Mouse (Mus musculus) neural tube, embryonic 13.5 days (tissue): Measurements from ENCODE around the gene Rab31. TPM values are rescaled to one million over a fixed set of nuclear protein-coding genes. Genes with fewer than 3 reads are reported as not detected.
"Not testable (repeated sequence)": the region's sequence is repeated elsewhere in the genome, so short reads cannot be mapped to it uniquely, and the experiment has no call there.

Source experiments
- ATAC-seq: fragments of 200-750 bp; cut with Nextera tagmentation; 2 replicates; pipeline ENCODE4 v1.8.0; 2017; ENCODE audit warnings: low read depth, mild to moderate bottlenecking, moderate TSS enrichment, moderate library complexity
- H3K27ac ChIP-seq: fragments of 300-500 bp; sonication (generic); replicated peaks from 2 replicates; pipeline ENCODE4 v1.5.1; 2015; ENCODE audit warnings: moderate library complexity, mild to moderate bottlenecking, inconsistent platforms
- H3K27me3 ChIP-seq: fragments of 300-500 bp; sonication (generic); 2 replicates; pipeline ENCODE4 v1.6.1; 2015; ENCODE audit warnings: mild to moderate bottlenecking, inconsistent platforms
- H3K36me3 ChIP-seq: fragments of 300-500 bp; sonication (generic); 2 replicates; pipeline ENCODE4 v1.6.1; 2015; ENCODE audit warnings: mild to moderate bottlenecking, inconsistent platforms
- H3K4me1 ChIP-seq: fragments of 300-500 bp; sonication (generic); replicated peaks from 2 replicates; pipeline ENCODE4 v1.6.1; 2015; ENCODE audit warnings: inconsistent platforms
- H3K4me2 ChIP-seq: fragments of 300-500 bp; sonication (generic); 2 replicates; pipeline ENCODE4 v1.6.1; 2015; ENCODE audit warnings: inconsistent platforms, mild to moderate bottlenecking, moderate library complexity
- H3K4me3 ChIP-seq: fragments of 300-500 bp; sonication (generic); 2 replicates; pipeline ENCODE4 v1.5.1; 2015; ENCODE audit warnings: mild to moderate bottlenecking, inconsistent platforms
- H3K9ac ChIP-seq: fragments of 300-500 bp; sonication (generic); 2 replicates; pipeline ENCODE4 v1.6.1; 2015; ENCODE audit warnings: moderate library complexity, mild to moderate bottlenecking, inconsistent platforms
- H3K9me3 ChIP-seq: fragments of 300-500 bp; sonication (generic); 2 replicates; pipeline ENCODE4 v1.6.1; 2016; ENCODE audit warnings: inconsistent platforms
- WGBS: fragments of 180-500 bp; shearing (Covaris S2); methylation state at CpG from one replicate; pipeline ENCODE4 v1.1.7; 2015; 5-methylcytosine and 5-hydroxymethylcytosine counted together
- polyA plus RNA-seq: library from polyadenylated mRNA; unstranded; fragments of >200 nt; fragmentation: Nextera tagmentation; extraction: Ambion mirVana; gene quantifications from 2 replicates; pipeline ENCODE4 v1.2.1, GENCODE M21; 2015

The Rab31 gene
- polyA plus RNA-seq, 1 experiment from 2014 or later, result 65.5 TPM

- 87% methylated on average over 9 of the region's 9 CpGs for WGBS
- no peak for ATAC-seq
- Histone ChIP-seq H3K4me1 (peaks cover 5% of the 10 kb centered on the region), H3K27me3 (no peaks in the 10 kb centered on the region), H3K4me3 (no peak overlapping the region), H3K9me3 (no peaks in the 10 kb centered on the region), H3K36me3 (peaks cover 17% of the 10 kb centered on the region), H3K27ac (no peak overlapping the region), H3K4me2 (no peak overlapping the region), H3K9ac (no peak overlapping the region)
Observed at GRCm38 (mm10) chr17:65648371-65649174, 124.0 kb downstream of the Rab31 start.

- no peak overlapping the region for H3K4me2 ChIP-seq
- no peak overlapping the region for H3K27ac ChIP-seq
- H3K4me1 ChIP-seq, result peaks cover 11% of the 10 kb centered on the region
- H3K9me3 ChIP-seq, result no peaks in the 10 kb centered on the region
- no peak for ATAC-seq
- no peak overlapping the region for H3K9ac ChIP-seq
- WGBS, result 57% methylated on average over 5 of the region's 5 CpGs
- H3K27me3 ChIP-seq, result no peaks in the 10 kb centered on the region
- no peak overlapping the region for H3K4me3 ChIP-seq
- H3K36me3 ChIP-seq, result peaks cover 14% of the 10 kb centered on the region
Observed at GRCm38 (mm10) chr17:65647961-65648360, 124.6 kb downstream of the Rab31 start.

GRCm38 (mm10) chr17:65647226-65647625 lies 125.3 kb downstream of the Rab31 start:
- Histone ChIP-seq H3K36me3 (peaks cover 7% of the 10 kb centered on the region), H3K4me1 (peaks cover 18% of the 10 kb centered on the region), H3K4me2 (no peak overlapping the region), H3K9ac (no peak overlapping the region), H3K27me3 (no peaks in the 10 kb centered on the region), H3K4me3 (no peak overlapping the region), H3K27ac (no peak overlapping the region), H3K9me3 (no peaks in the 10 kb centered on the region)
- ATAC-seq, result no peak
- 87% methylated on average over 6 of the region's 6 CpGs for WGBS

- no peaks in the 10 kb centered on the region for H3K27me3 ChIP-seq
- no peak overlapping the region for H3K4me3 ChIP-seq
- H3K4me1 ChIP-seq, result peaks cover 22% of the 10 kb centered on the region
- 84% methylated on average over 5 of the region's 5 CpGs for WGBS
- H3K27ac ChIP-seq, result peak overlapping the region; percentile 62
- ATAC-seq, result no peak
- 0 out of 2 replicates have a peak overlapping the region, but pooled peaks have one; percentile 1 for H3K9ac ChIP-seq
- H3K36me3 ChIP-seq, result no peaks in the 10 kb centered on the region
- no peak overlapping the region for H3K4me2 ChIP-seq
- no peaks in the 10 kb centered on the region for H3K9me3 ChIP-seq
Observed at GRCm38 (mm10) chr17:65643579-65643978, 129.0 kb downstream of the Rab31 start.

GRCm38 (mm10) chr17:65643051-65643521 lies 129.5 kb downstream of the Rab31 start:
- no peak overlapping the region for H3K4me2 ChIP-seq

GRCm38 (mm10) chr17:65642578-65642991 lies 130.0 kb downstream of the Rab31 start:
- H3K9ac ChIP-seq, result no peak overlapping the region
- peak overlapping the region; percentile 62; the same call in 1 of the 2 replicates for H3K27ac ChIP-seq
- H3K4me1 ChIP-seq, result peaks cover 21% of the 10 kb centered on the region
- WGBS, result 24% methylated on average over 5 of the region's 5 CpGs
- H3K36me3 ChIP-seq, result no peaks in the 10 kb centered on the region
- no peak overlapping the region for H3K4me2 ChIP-seq
- H3K4me3 ChIP-seq, result no peak overlapping the region
- H3K27me3 ChIP-seq, result no peaks in the 10 kb centered on the region
- H3K9me3 ChIP-seq, result no peaks in the 10 kb centered on the region
- peak; percentile 52 for ATAC-seq

More at GRCm38 (mm10) chr17:65643051-65643521, 129.5 kb downstream of the Rab31 start:
- no peak overlapping the region for H3K4me3 ChIP-seq
- H3K4me1 ChIP-seq, result peaks cover 22% of the 10 kb centered on the region
- H3K9ac ChIP-seq, result 0 out of 2 replicates have a peak overlapping the region, but pooled peaks have one; percentile 1
- H3K36me3 ChIP-seq, result no peaks in the 10 kb centered on the region
- 38% methylated on average over 10 of the region's 10 CpGs for WGBS
- H3K27ac ChIP-seq, result peak overlapping the region; percentile 62
- no peaks in the 10 kb centered on the region for H3K9me3 ChIP-seq
- ATAC-seq, result peak; percentile 54
- no peaks in the 10 kb centered on the region for H3K27me3 ChIP-seq

- no peaks in the 10 kb centered on the region for H3K36me3 ChIP-seq
- H3K27me3 ChIP-seq, result no peaks in the 10 kb centered on the region
- H3K9me3 ChIP-seq, result no peaks in the 10 kb centered on the region
- H3K4me1 ChIP-seq, result peaks cover 20% of the 10 kb centered on the region
- H3K4me2 ChIP-seq, result no peak within 1 kb of the TSS
- ATAC-seq, result no peak
- H3K9ac ChIP-seq, result 0 out of 2 replicates have a peak within 1 kb of the TSS, but pooled peaks have one; percentile 1
- H3K4me3 ChIP-seq, result no peak within 1 kb of the TSS
- peak within 1 kb of the TSS; percentile 62 for H3K27ac ChIP-seq
- 87% methylated on average over 11 of the region's 11 CpGs for WGBS
Observed at GRCm38 (mm10) chr17:65641734-65642218, 130.8 kb downstream of the Rab31 start, which contains the start of gene Txndc2. Gene Txndc2 (minus strand): TSS chr17:65642168.

- Histone ChIP-seq H3K36me3 (no peaks in the 10 kb centered on the region), H3K4me3 (no peak overlapping the region), H3K9ac (no peak overlapping the region), H3K27ac (no peak overlapping the region), H3K4me2 (no peak overlapping the region), H3K9me3 (no peaks in the 10 kb centered on the region), H3K4me1 (peaks cover 33% of the 10 kb centered on the region), H3K27me3 (no peaks in the 10 kb centered on the region)
- WGBS, result 96% methylated on average over 1 of the region's 1 CpGs
- no peak for ATAC-seq
Observed at GRCm38 (mm10) chr17:65639144-65639543, 133.4 kb downstream of the Rab31 start.

- H3K4me1 ChIP-seq, result peaks cover 13% of the 10 kb centered on the region
- H3K4me2 ChIP-seq, result no peak overlapping the region
- H3K9ac ChIP-seq, result 0 out of 2 replicates have a peak overlapping the region, but pooled peaks have one; percentile 13
- H3K9me3 ChIP-seq, result no peaks in the 10 kb centered on the region
- WGBS, result 67% methylated on average over 14 of the region's 14 CpGs
- no peaks in the 10 kb centered on the region for H3K36me3 ChIP-seq
- ATAC-seq, result no peak
- H3K27ac ChIP-seq, result no peak overlapping the region
- H3K4me3 ChIP-seq, result no peak overlapping the region
- H3K27me3 ChIP-seq, result no peaks in the 10 kb centered on the region
Observed at GRCm38 (mm10) chr17:65635715-65636360, 136.7 kb downstream of the Rab31 start.

GRCm38 (mm10) chr17:65629943-65630342 lies 142.6 kb downstream of the Rab31 start:
- Histone ChIP-seq H3K27me3 (no peaks in the 10 kb centered on the region), H3K9ac (no peak overlapping the region), H3K4me2 (no peak overlapping the region), H3K4me3 (no peak overlapping the region), H3K27ac (no peak overlapping the region), H3K4me1 (peaks cover 2% of the 10 kb centered on the region; the same call in 1 of the 2 replicates), H3K36me3 (no peaks in the 10 kb centered on the region), H3K9me3 (no peaks in the 10 kb centered on the region)
- 87% methylated on average over 6 of the region's 6 CpGs for WGBS
- ATAC-seq, result no peak

GRCm38 (mm10) chr17:65628823-65629532 lies 143.6 kb downstream of the Rab31 start:
- H3K27ac ChIP-seq, H3K9ac ChIP-seq, H3K36me3 ChIP-seq, H3K4me1 ChIP-seq, H3K27me3 ChIP-seq, H3K9me3 ChIP-seq, ATAC-seq, H3K4me3 ChIP-seq, H3K4me2 ChIP-seq: not testable (repeated sequence)
- WGBS, result 82% methylated on average over 13 of the region's 13 CpGs
